Mouse (Mus musculus): ENCODE data around the gene Pde6d.

Pde6d gene

DNA sequence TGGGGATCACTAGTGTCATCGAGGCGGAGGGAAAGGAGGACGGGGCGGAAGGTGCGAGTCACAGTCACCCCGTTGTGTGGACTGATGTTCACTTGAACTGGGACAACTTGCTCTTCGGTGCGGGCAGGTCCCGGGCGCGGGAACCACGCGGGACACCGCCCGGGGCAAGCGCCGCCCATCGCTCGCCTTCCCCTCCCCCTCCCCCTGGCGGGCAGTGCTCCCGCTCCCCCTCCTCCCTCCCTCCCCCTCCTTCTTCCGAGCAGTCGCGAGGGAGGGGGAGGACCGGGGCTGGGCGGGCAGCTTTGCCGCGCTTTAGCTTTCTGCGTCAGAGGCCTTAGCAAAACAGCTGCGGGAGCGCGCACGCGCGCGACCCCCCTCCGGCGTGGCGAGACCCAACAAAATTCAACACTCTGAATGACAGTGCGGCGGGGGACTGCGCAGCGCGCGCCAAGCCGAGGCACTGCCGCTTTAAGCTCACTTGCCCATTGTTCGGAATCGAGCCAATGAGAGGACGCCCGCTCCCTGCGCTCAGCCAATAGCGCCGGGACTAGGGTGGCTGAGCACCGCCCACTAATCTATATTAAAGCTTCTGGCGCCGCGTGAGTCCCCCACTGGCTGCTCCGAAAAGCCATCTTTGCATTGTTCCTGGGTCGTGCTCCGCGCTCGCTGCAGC is 56.2 kb downstream of the Pde6d start, which contains the start of gene Ptma:
Gene Ptma, plus strand, starts transcription at position 611 of the 673 bp plus-strand sequence.
- Histone ChIP-seq H3K9me3 (ENCODE audit: low read length) (no peaks in the 10 kb centered on the region), H3K4me1 (replicated peaks; ENCODE audit: low read depth, low read length) (peaks cover 52% of the 10 kb centered on the region), H3K27me3 (ENCODE audit: insufficient read depth, low read length) (no peaks in the 10 kb centered on the region), H3K4me3 (replicated peaks; ENCODE audit: low read length) (peak within 1 kb of the TSS; percentile 99), H3K36me3 (ENCODE audit: insufficient read depth, low read length) (peaks cover 33% of the 10 kb centered on the region)
- TF ChIP-seq CTCF (conservative IDR thresholded peaks at IDR 0.05; ENCODE audit: low read length): no peak
- no peak for TF ChIP-seq POU5F1 (IDR thresholded peaks at IDR 0.05; ENCODE audit: borderline replicate concordance, low read length)
- TF ChIP-seq NANOG (IDR thresholded peaks at IDR 0.05; ENCODE audit: borderline replicate concordance, low read length): no peak

DNA sequence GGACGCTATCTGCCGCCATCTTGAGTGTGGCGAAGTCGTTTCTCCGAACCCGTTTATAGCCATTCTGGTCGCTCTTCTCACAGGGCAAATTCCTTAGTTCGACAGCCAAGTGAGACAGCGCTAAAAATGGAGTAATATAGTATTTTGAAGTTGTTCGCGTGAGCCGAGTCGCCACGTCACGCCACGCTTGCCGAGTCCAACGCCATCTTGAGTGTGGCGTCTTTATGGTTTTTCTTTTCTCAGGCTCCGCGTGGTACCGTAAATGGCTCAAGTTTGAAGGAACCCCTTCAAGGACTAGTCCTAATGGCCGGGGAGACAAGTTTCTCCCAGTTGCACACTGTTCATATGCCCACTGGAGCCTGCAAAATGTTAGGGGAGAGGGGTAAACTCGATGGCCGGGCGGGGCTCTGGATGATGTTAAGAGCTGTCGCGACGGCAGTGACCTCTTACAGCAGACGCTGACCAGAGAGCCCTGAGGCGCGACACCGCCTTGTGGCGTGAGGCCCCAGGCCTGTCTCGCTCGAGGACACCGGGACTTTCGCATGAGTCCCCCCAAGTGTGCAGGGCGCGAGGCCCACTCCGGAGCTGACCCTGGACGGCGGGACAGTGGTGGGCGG is 56.8 kb downstream of the Pde6d start:
- TF ChIP-seq POU5F1 (IDR thresholded peaks at IDR 0.05; ENCODE audit: borderline replicate concordance, low read length) (no peak), NANOG (IDR thresholded peaks at IDR 0.05; ENCODE audit: borderline replicate concordance, low read length) (no peak), CTCF (conservative IDR thresholded peaks at IDR 0.05; ENCODE audit: low read length) (no peak)
- peaks cover 26% of the 10 kb centered on the region for H3K36me3 ChIP-seq (ENCODE audit: insufficient read depth, low read length)
- no peaks in the 10 kb centered on the region for H3K9me3 ChIP-seq (ENCODE audit: low read length)
- no peaks in the 10 kb centered on the region for H3K27me3 ChIP-seq (ENCODE audit: insufficient read depth, low read length)
- peak overlapping the region; percentile 99 for H3K4me3 ChIP-seq (replicated peaks; ENCODE audit: low read length)
- H3K4me1 ChIP-seq (replicated peaks; ENCODE audit: low read depth, low read length): peaks cover 51% of the 10 kb centered on the region

- H3K4me1 ChIP-seq (replicated peaks; ENCODE audit: low read depth, low read length): peaks cover 56% of the 10 kb centered on the region
- no peaks in the 10 kb centered on the region for H3K27me3 ChIP-seq (ENCODE audit: insufficient read depth, low read length)
- H3K4me3 ChIP-seq (replicated peaks; ENCODE audit: low read length): peak overlapping the region; percentile 99
- peaks cover 24% of the 10 kb centered on the region for H3K36me3 ChIP-seq (ENCODE audit: insufficient read depth, low read length)
- no peaks in the 10 kb centered on the region for H3K9me3 ChIP-seq (ENCODE audit: low read length)
- TF ChIP-seq POU5F1 (IDR thresholded peaks at IDR 0.05; ENCODE audit: borderline replicate concordance, low read length) (no peak), CTCF (conservative IDR thresholded peaks at IDR 0.05; ENCODE audit: low read length) (peak; percentile 65)
Observed at GRCm38 (mm10) chr1:86524619-86525498, 57.6 kb downstream of the Pde6d start.

GRCm38 (mm10) chr1:86523776-86524618 is 58.4 kb downstream of the Pde6d start:
- H3K9me3 ChIP-seq (ENCODE audit: low read length): no peaks in the 10 kb centered on the region
- peak overlapping the region; percentile 99 for H3K4me3 ChIP-seq (replicated peaks; ENCODE audit: low read length)
- no peaks in the 10 kb centered on the region for H3K27me3 ChIP-seq (ENCODE audit: insufficient read depth, low read length)
- H3K4me1 ChIP-seq (replicated peaks; ENCODE audit: low read depth, low read length): peaks cover 48% of the 10 kb centered on the region
- TF ChIP-seq CTCF (conservative IDR thresholded peaks at IDR 0.05; ENCODE audit: low read length): no peak
- TF ChIP-seq NANOG (IDR thresholded peaks at IDR 0.05; ENCODE audit: borderline replicate concordance, low read length): no peak
- no peak for TF ChIP-seq POU5F1 (IDR thresholded peaks at IDR 0.05; ENCODE audit: borderline replicate concordance, low read length)
- peaks cover 15% of the 10 kb centered on the region for H3K36me3 ChIP-seq (ENCODE audit: insufficient read depth, low read length)

GRCm38 (mm10) chr1:86522286-86522871 is 60.0 kb downstream of the Pde6d start:
- H3K27me3 ChIP-seq (ENCODE audit: insufficient read depth, low read length): no peaks in the 10 kb centered on the region
- peaks cover under 1% of the 10 kb centered on the region; the same call in 1 of the 2 replicates for H3K36me3 ChIP-seq (ENCODE audit: insufficient read depth, low read length)
- no peaks in the 10 kb centered on the region for H3K9me3 ChIP-seq (ENCODE audit: low read length)
- H3K4me3 ChIP-seq (replicated peaks; ENCODE audit: low read length): peak overlapping the region; percentile 71
- TF ChIP-seq POU5F1 (IDR thresholded peaks at IDR 0.05; ENCODE audit: borderline replicate concordance, low read length): no peak
- no peak for TF ChIP-seq CTCF (conservative IDR thresholded peaks at IDR 0.05; ENCODE audit: low read length)
- no peak for TF ChIP-seq NANOG (IDR thresholded peaks at IDR 0.05; ENCODE audit: borderline replicate concordance, low read length)
- peaks cover 47% of the 10 kb centered on the region for H3K4me1 ChIP-seq (replicated peaks; ENCODE audit: low read depth, low read length)

- Histone ChIP-seq H3K27me3 (ENCODE audit: insufficient read depth, low read length) (no peaks in the 10 kb centered on the region), H3K36me3 (ENCODE audit: insufficient read depth, low read length) (no peaks in the 10 kb centered on the region), H3K4me1 (replicated peaks; ENCODE audit: low read depth, low read length) (peaks cover 53% of the 10 kb centered on the region), H3K4me3 (replicated peaks; ENCODE audit: low read length) (no peak overlapping the region), H3K9me3 (ENCODE audit: low read length) (no peaks in the 10 kb centered on the region)
- 0 out of 2 replicates have a peak, but pooled peaks have one; percentile 13 for TF ChIP-seq CTCF (conservative IDR thresholded peaks at IDR 0.05; ENCODE audit: low read length)
- TF ChIP-seq POU5F1 (IDR thresholded peaks at IDR 0.05; ENCODE audit: borderline replicate concordance, low read length): no peak
Observed at GRCm38 (mm10) chr1:86520361-86520760, 62.1 kb downstream of the Pde6d start.

DNA sequence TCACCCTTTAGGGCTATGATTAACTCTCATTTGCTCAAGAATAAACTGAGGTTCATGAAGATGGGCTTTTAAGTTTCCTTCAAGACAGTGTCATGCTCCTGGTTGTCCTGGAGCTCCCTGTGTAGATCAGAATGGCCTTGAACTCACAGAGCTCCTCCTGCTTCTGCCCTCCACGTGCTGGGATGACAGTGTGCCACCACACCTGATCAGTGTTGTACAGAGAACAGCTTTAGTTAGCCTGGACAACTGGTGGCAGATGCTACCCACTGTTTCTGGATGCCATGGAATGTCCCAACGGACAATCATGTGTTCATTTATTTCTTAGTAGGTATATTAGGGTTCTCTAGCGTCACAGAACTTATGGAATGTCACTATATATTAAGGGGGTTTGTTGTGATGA is 65.4 kb downstream of the Pde6d start:
- peaks cover 35% of the 10 kb centered on the region for H3K4me1 ChIP-seq (replicated peaks; ENCODE audit: low read depth, low read length)
- no peak for TF ChIP-seq NANOG (IDR thresholded peaks at IDR 0.05; ENCODE audit: borderline replicate concordance, low read length)
- no peak for TF ChIP-seq CTCF (conservative IDR thresholded peaks at IDR 0.05; ENCODE audit: low read length)
- no peak for TF ChIP-seq POU5F1 (IDR thresholded peaks at IDR 0.05; ENCODE audit: borderline replicate concordance, low read length)
- H3K4me3 ChIP-seq (replicated peaks; ENCODE audit: low read length): no peak overlapping the region
- no peaks in the 10 kb centered on the region for H3K27me3 ChIP-seq (ENCODE audit: insufficient read depth, low read length)
- H3K36me3 ChIP-seq (ENCODE audit: insufficient read depth, low read length): no peaks in the 10 kb centered on the region
- H3K9me3 ChIP-seq (ENCODE audit: low read length): no peaks in the 10 kb centered on the region
